Mouse (Mus musculus) hindbrain, embryonic 14.5 days (tissue): ENCODE measurements around the gene Tacc2. TPM values are rescaled to one million over a fixed set of nuclear protein-coding genes. Genes with fewer than 3 reads are reported as not detected.

ENCODE experiments used
- ATAC-seq: fragments of 200-750 bp; cut with Nextera tagmentation; 2 replicates; pipeline ENCODE4 v1.8.0; 2017; ENCODE audit warnings: moderate number of reproducible peaks, mild to moderate bottlenecking, moderate TSS enrichment, moderate library complexity; ENCODE audit not compliant: low FRiP score
- DNase-seq: peaks from one replicate; pipeline ENCODE4 v3.0.0-alpha.2; 2015; ENCODE audit warnings: low spot score
- H3K27ac ChIP-seq: fragments of 300-500 bp; sonication (generic); 2 replicates; pipeline ENCODE4 v1.5.1; 2014; ENCODE audit warnings: mild to moderate bottlenecking, moderate library complexity
- H3K27me3 ChIP-seq: fragments of 300-500 bp; sonication (generic); 2 replicates; pipeline ENCODE4 v1.6.1; 2014; ENCODE audit warnings: mild to moderate bottlenecking, low read length, mixed read lengths; ENCODE audit not compliant: control insufficient read depth, insufficient read depth
- H3K36me3 ChIP-seq: fragments of 300-500 bp; sonication (generic); replicated peaks from 2 replicates; pipeline ENCODE4 v1.6.1; 2014; ENCODE audit not compliant: control insufficient read depth, insufficient read depth
- H3K4me1 ChIP-seq: fragments of 300-500 bp; sonication (generic); replicated peaks from 2 replicates; pipeline ENCODE4 v1.6.1; 2014; ENCODE audit warnings: antibody characterized with exemption, low read length, mixed read lengths; ENCODE audit not compliant: control insufficient read depth, insufficient read depth
- H3K4me2 ChIP-seq: fragments of 300-500 bp; sonication (generic); replicated peaks from 2 replicates; pipeline ENCODE4 v1.6.1; 2014; ENCODE audit warnings: mild to moderate bottlenecking, moderate library complexity
- H3K4me3 ChIP-seq: fragments of 300-500 bp; sonication (generic); replicated peaks from 2 replicates; pipeline ENCODE4 v1.5.1; 2014; ENCODE audit warnings: mild to moderate bottlenecking, low read length
- H3K9ac ChIP-seq: fragments of 300-500 bp; sonication (generic); 2 replicates; pipeline ENCODE4 v1.6.1; 2014
- H3K9me3 ChIP-seq: fragments of 300-500 bp; sonication (generic); 2 replicates; pipeline ENCODE4 v1.6.1; 2016; ENCODE audit warnings: low read length; ENCODE audit not compliant: control insufficient read depth
- WGBS: fragments of 180-500 bp; shearing (Covaris S2); extraction: QIAGEN DNeasy Blood & Tissue Kit; methylation state at CpG from one replicate; pipeline ENCODE4 v1.1.7; 2014; 5-methylcytosine and 5-hydroxymethylcytosine counted together
- polyA plus RNA-seq: library from polyadenylated mRNA; unstranded; fragments of >200 nt; fragmentation: Nextera tagmentation; extraction: Ambion mirVana; gene quantifications from 2 replicates; pipeline ENCODE4 v1.2.1, GENCODE M21; 2014

Tacc2 gene
- polyA plus RNA-seq, 1 experiment from 2014 or later = 58.9 TPM

- Histone ChIP-seq H3K4me3 (peak overlapping the region; percentile 98), H3K4me2 (peak overlapping the region; percentile 79), H3K36me3 (peaks cover 27% of the 10 kb centered on the region), H3K27ac (peak overlapping the region; percentile 98), H3K9me3 (no peaks in the 10 kb centered on the region), H3K4me1 (peaks cover 10% of the 10 kb centered on the region), H3K27me3 (no peaks in the 10 kb centered on the region), H3K9ac (peak overlapping the region; percentile 85)
- no peak for ATAC-seq
- 9% methylated on average over 7 of the region's 7 CpGs for WGBS
- no peak for DNase-seq
Observed at GRCm38 (mm10) chr7:130546421-130546790, 30.8 kb upstream of the Tacc2 start.

GRCm38 (mm10) chr7:130546791-130547484 lies 30.3 kb upstream of the Tacc2 start:
- Histone ChIP-seq H3K4me1 (peaks cover 10% of the 10 kb centered on the region), H3K27ac (peak overlapping the region; percentile 98), H3K4me3 (peak overlapping the region; percentile 98), H3K27me3 (no peaks in the 10 kb centered on the region), H3K36me3 (peaks cover 22% of the 10 kb centered on the region), H3K4me2 (peak overlapping the region; percentile 79), H3K9ac (peak overlapping the region; percentile 85), H3K9me3 (no peaks in the 10 kb centered on the region)
- ATAC-seq (peak; percentile 95), DNase-seq (peak; percentile 91)
- under 1% methylated on average over 84 of the region's 84 CpGs for WGBS

DNA sequence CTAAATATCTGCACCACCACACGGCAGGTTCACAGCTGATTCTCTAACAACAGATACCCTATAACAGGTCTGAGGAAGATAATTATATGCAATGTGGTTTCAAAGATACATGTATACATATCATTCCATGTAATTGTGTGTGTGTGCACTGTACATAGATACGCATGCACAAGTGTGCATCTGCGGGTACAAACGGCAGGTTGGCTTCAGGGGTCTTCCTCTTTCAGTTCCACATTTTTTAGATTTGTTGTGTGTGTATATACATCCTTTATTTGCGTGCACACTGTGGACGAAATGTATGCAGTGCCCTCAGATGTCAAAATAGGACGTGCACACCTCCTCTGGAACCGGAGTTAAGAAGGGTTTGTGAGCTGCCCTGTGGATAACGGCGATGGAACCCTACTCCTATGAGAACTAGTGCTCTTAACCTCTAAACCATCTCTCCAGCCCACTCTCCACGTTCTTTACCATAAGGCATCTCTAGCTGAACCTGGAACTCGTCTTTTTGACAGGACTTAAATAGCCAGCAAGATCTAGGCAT lies 29.5 kb upstream of the Tacc2 start:
- Histone ChIP-seq H3K4me3 (peak overlapping the region; percentile 98), H3K4me1 (peaks cover 10% of the 10 kb centered on the region), H3K4me2 (peak overlapping the region; percentile 79; the same call in 1 of the 2 replicates), H3K9ac (peak overlapping the region; percentile 85; the same call in 1 of the 2 replicates), H3K27ac (peak overlapping the region; percentile 98; the same call in 1 of the 2 replicates), H3K9me3 (no peaks in the 10 kb centered on the region), H3K27me3 (no peaks in the 10 kb centered on the region), H3K36me3 (peaks cover 14% of the 10 kb centered on the region)
- WGBS = 85% methylated on average over 12 of the region's 12 CpGs
- ATAC-seq (no peak), DNase-seq (no peak)

DNA sequence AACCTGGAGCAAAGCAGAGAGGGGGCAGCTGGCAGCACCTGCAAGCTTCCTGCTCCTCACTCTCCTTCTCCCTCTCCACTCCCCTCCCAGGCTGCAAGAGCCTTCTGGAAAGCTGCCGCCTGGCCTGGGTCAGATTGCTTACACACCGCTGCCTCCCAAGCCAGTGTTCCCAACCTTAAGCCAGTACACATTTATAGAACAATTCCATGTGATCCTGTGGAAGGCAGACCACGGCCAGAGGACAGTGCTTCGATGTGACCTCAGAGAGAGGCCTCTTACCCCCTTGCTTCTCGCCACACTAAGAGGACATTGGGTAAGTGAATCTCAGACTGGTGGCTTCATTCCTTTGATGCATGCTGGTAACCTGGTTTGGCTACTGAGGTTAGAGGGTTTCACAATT lies 24.5 kb upstream of the Tacc2 start:
- H3K27me3 ChIP-seq = no peaks in the 10 kb centered on the region
- H3K9ac ChIP-seq = no peak overlapping the region
- WGBS = 58% methylated on average over 5 of the region's 5 CpGs
- H3K9me3 ChIP-seq = no peaks in the 10 kb centered on the region
- no peak overlapping the region for H3K4me3 ChIP-seq
- no peak overlapping the region for H3K27ac ChIP-seq
- H3K4me1 ChIP-seq = no peaks in the 10 kb centered on the region; the same call in 1 of the 2 replicates
- DNase-seq (no peak), ATAC-seq (no peak)
- H3K36me3 ChIP-seq = no peaks in the 10 kb centered on the region
- no peak overlapping the region for H3K4me2 ChIP-seq

DNA sequence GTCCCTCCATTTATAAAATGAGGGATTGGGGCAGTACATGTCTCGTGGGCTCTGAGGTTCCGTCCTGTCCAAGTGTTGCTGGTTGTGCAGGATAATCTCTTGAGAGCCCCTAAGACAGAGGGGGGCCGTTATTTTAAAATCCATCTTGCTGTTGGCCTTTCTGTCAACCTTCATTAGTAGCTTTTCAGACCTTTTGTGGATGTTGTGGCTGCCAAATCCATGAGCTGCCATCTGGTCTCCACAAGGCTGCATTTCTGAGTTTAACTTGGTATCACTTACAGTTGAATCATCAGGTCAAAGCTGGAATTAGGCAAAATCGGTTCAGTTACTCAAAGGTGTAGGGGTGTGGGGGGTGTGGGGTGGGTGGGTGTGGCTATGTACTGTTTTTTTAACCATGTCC lies 23.9 kb upstream of the Tacc2 start:
- no peaks in the 10 kb centered on the region for H3K36me3 ChIP-seq
- H3K4me2 ChIP-seq = no peak overlapping the region
- no peak overlapping the region for H3K4me3 ChIP-seq
- H3K9ac ChIP-seq = no peak overlapping the region
- no peaks in the 10 kb centered on the region for H3K9me3 ChIP-seq
- no peak overlapping the region for H3K27ac ChIP-seq
- DNase-seq = no peak
- H3K27me3 ChIP-seq = no peaks in the 10 kb centered on the region
- ATAC-seq = no peak
- WGBS = 64% methylated on average over 4 of the region's 4 CpGs
- H3K4me1 ChIP-seq = no peaks in the 10 kb centered on the region; the same call in 1 of the 2 replicates

DNA sequence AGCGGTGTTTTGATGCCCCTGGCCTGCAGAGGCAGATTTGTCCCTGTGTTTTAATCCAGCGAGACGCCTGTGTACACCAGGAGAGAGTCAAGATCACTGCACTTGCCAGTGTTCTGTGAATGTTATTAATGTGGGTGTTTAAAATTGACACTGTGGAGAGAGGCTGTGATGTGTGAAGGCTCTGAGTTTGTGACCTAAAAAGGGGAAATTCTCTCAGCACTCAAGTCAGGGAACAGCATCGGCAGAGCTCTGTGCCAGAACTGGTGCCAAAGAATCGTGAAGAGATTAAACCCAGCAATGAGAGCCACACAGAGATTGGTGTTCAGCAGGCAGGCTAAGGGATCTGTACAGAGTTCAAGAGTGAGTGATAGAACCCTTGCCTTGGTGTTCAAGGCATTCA lies 21.6 kb upstream of the Tacc2 start:
- H3K9ac ChIP-seq = no peak overlapping the region
- no peak overlapping the region for H3K4me2 ChIP-seq
- DNase-seq (no peak), ATAC-seq (no peak)
- H3K4me3 ChIP-seq = no peak overlapping the region
- 52% methylated on average over 5 of the region's 5 CpGs for WGBS
- H3K4me1 ChIP-seq = no peaks in the 10 kb centered on the region; the same call in 1 of the 2 replicates
- H3K27me3 ChIP-seq = no peaks in the 10 kb centered on the region
- H3K27ac ChIP-seq = no peak overlapping the region
- no peaks in the 10 kb centered on the region for H3K9me3 ChIP-seq
- H3K36me3 ChIP-seq = no peaks in the 10 kb centered on the region

DNA sequence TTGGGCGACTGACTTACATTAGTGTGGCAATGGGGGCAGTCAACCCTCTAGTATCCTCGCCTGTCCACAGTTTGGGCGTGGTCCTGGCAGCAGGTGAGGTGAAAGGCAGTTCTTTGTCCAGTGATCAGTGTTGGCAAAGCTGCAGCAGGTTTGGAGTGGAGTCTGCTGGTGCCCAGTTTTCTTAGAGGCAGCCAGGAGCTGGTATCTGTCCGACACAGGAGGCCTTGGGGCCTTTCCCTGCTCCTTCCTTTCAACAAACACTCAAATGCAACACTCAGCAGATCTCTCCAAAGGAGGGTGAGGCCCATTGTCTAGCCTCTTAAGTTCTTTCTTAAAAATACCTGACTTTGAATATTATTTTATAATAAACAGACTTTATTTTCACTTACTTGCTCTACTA lies 18.6 kb upstream of the Tacc2 start:
- H3K27me3 ChIP-seq = no peaks in the 10 kb centered on the region
- no peaks in the 10 kb centered on the region; the same call in 1 of the 2 replicates for H3K4me1 ChIP-seq
- H3K9ac ChIP-seq = no peak overlapping the region
- no peak overlapping the region for H3K4me2 ChIP-seq
- no peak overlapping the region for H3K4me3 ChIP-seq
- H3K27ac ChIP-seq = no peak overlapping the region
- H3K9me3 ChIP-seq = no peaks in the 10 kb centered on the region
- no peak for ATAC-seq
- 85% methylated on average over 4 of the region's 4 CpGs for WGBS
- DNase-seq = no peak
- no peaks in the 10 kb centered on the region for H3K36me3 ChIP-seq

- no peak for ATAC-seq
- Histone ChIP-seq H3K9ac (no peak overlapping the region), H3K4me2 (no peak overlapping the region), H3K4me3 (no peak overlapping the region), H3K27ac (no peak overlapping the region), H3K9me3 (no peaks in the 10 kb centered on the region), H3K4me1 (no peaks in the 10 kb centered on the region), H3K36me3 (no peaks in the 10 kb centered on the region), H3K27me3 (no peaks in the 10 kb centered on the region)
- no peak for DNase-seq
- 75% methylated on average over 1 of the region's 1 CpGs for WGBS
Observed at GRCm38 (mm10) chr7:130560933-130561332, 16.3 kb upstream of the Tacc2 start.

- Histone ChIP-seq H3K27me3 (no peaks in the 10 kb centered on the region), H3K4me2 (no peak overlapping the region), H3K9me3 (no peaks in the 10 kb centered on the region), H3K4me3 (no peak overlapping the region), H3K36me3 (no peaks in the 10 kb centered on the region), H3K9ac (no peak overlapping the region), H3K27ac (no peak overlapping the region), H3K4me1 (no peaks in the 10 kb centered on the region)
- no peak for ATAC-seq
- no peak for DNase-seq
- WGBS = 91% methylated on average over 4 of the region's 4 CpGs
Observed at GRCm38 (mm10) chr7:130563276-130563675, 14.0 kb upstream of the Tacc2 start.
